Mouse (Mus musculus) lung, embryonic 16.5 days (tissue): ENCODE results near the gene Jade2. TPM values are rescaled to one million over a fixed set of nuclear protein-coding genes. Genes with fewer than 3 reads are reported as not detected.
A peak's percentile ranks its signal among the peaks of the same experiment; 100 is the strongest.

ENCODE experiments used
- ATAC-seq: fragments of 200-750 bp; cut with Nextera tagmentation; 2 replicates; pipeline ENCODE4 v1.8.0; 2017; ENCODE audit warnings: low read depth, mild to moderate bottlenecking, moderate library complexity
- H3K27ac ChIP-seq: fragments of 300-500 bp; sonication (generic); 2 replicates; pipeline ENCODE4 v1.5.1; 2014; ENCODE audit warnings: mild to moderate bottlenecking, control low read depth, low read length
- H3K27me3 ChIP-seq: fragments of 300-500 bp; sonication (generic); 2 replicates; pipeline ENCODE4 v1.6.1; 2014; ENCODE audit warnings: low read depth, low read length, mixed read lengths; ENCODE audit not compliant: control insufficient read depth, insufficient read depth
- H3K36me3 ChIP-seq: fragments of 300-500 bp; sonication (generic); 2 replicates; pipeline ENCODE4 v1.6.1; 2014; ENCODE audit warnings: low read length; ENCODE audit not compliant: control insufficient read depth, insufficient read depth
- H3K4me1 ChIP-seq: fragments of 300-500 bp; sonication (generic); replicated peaks from 2 replicates; pipeline ENCODE4 v1.6.1; 2014; ENCODE audit warnings: low read length, mixed read lengths; ENCODE audit not compliant: control insufficient read depth, insufficient read depth
- H3K4me2 ChIP-seq: fragments of 300-500 bp; sonication (generic); 2 replicates; pipeline ENCODE4 v1.6.1; 2014; ENCODE audit warnings: low read depth, low read length, control low read depth
- H3K4me3 ChIP-seq: fragments of 300-500 bp; sonication (generic); 2 replicates; pipeline ENCODE4 v1.5.1; 2014; ENCODE audit warnings: mild to moderate bottlenecking, low read length, control low read depth
- H3K9ac ChIP-seq: fragments of 300-500 bp; sonication (generic); 2 replicates; pipeline ENCODE4 v1.6.1; 2014; ENCODE audit warnings: low read length, control low read depth
- H3K9me3 ChIP-seq: fragments of 300-500 bp; sonication (generic); 2 replicates; pipeline ENCODE4 v1.6.1; 2016; ENCODE audit warnings: low read length; ENCODE audit not compliant: control insufficient read depth
- WGBS: fragments of 180-500 bp; shearing (Covaris S2); extraction: QIAGEN DNeasy Blood & Tissue Kit; methylation state at CpG from one replicate; pipeline ENCODE4 v1.1.7; 2014; 5-methylcytosine and 5-hydroxymethylcytosine counted together
- polyA plus RNA-seq: library from polyadenylated mRNA; unstranded; fragments of >200 nt; fragmentation: Nextera tagmentation; extraction: Ambion mirVana; gene quantifications from 2 replicates; pipeline ENCODE4 v1.2.1, GENCODE M21; 2015

Gene Jade2
- polyA plus RNA-seq, 1 experiment from 2014 or later = 2.9 TPM

DNA sequence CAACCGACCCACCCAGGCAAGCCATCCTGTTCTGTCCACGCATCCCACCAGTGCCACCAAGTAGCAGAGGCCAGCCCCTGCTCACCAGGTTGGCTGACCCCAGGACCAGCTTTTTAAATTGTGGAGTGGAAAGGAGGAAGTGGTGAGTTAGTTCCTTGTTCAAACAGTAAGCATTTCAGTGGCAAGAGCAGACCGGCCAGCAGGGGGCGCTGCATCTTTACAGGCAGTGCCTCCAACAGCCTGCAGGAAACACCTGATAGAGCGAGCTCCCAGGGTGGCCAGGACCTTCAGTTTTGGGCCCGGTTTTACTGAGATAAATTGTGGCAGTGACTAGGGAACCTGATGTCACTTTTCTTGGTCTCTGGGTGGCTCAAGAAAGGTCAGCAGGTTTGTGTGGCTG, 39.7 kb downstream of the Jade2 start:
- Histone ChIP-seq H3K9ac (no peak overlapping the region), H3K27me3 (no peaks in the 10 kb centered on the region), H3K4me1 (no peaks in the 10 kb centered on the region), H3K4me2 (no peak overlapping the region), H3K36me3 (peaks cover 22% of the 10 kb centered on the region), H3K4me3 (no peak overlapping the region), H3K9me3 (no peaks in the 10 kb centered on the region), H3K27ac (no peak overlapping the region)
- WGBS = 34% methylated on average over 6 of the region's 6 CpGs
- peak; percentile 32; the same call in 1 of the 2 replicates for ATAC-seq

- 0 out of 2 replicates have a peak, but pooled peaks cover 4% of the 10 kb centered on the region for H3K9me3 ChIP-seq
- ATAC-seq = no peak
- no peak overlapping the region for H3K9ac ChIP-seq
- 89% methylated on average over 8 of the region's 8 CpGs for WGBS
- H3K4me1 ChIP-seq = no peaks in the 10 kb centered on the region
- no peak overlapping the region for H3K4me3 ChIP-seq
- no peak overlapping the region for H3K27ac ChIP-seq
- H3K36me3 ChIP-seq = peaks cover 14% of the 10 kb centered on the region
- H3K4me2 ChIP-seq = no peak overlapping the region
- no peaks in the 10 kb centered on the region for H3K27me3 ChIP-seq
Observed at GRCm38 (mm10) chr11:51812022-51812546, 45.4 kb downstream of the Jade2 start.

DNA sequence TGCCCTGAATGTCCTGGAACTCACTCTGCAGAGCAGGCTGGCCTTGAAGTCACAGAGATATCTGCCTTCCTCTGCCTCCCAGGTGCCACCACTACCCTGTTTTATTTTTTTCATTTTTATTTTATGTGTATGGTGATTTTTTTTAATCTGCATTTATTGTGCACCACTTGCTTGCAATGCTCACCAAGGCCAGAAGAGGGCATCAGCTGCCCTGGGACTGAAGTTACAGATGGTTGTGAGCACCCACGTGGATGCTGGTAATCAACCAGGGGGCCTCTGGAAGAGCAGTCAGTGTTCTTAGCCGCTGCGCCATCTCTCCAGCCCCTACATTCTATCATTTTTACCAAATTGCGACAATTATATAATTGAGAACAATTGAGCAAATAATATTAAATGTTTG, 46.2 kb downstream of the Jade2 start:
- Histone ChIP-seq H3K4me2 (no peak overlapping the region), H3K4me1 (no peaks in the 10 kb centered on the region), H3K27me3 (no peaks in the 10 kb centered on the region), H3K27ac (no peak overlapping the region), H3K9ac (no peak overlapping the region), H3K9me3 (0 out of 2 replicates have a peak, but pooled peaks cover 4% of the 10 kb centered on the region), H3K4me3 (no peak overlapping the region), H3K36me3 (peaks cover 7% of the 10 kb centered on the region)
- WGBS = 83% methylated on average over 4 of the region's 4 CpGs
- ATAC-seq = no peak

DNA sequence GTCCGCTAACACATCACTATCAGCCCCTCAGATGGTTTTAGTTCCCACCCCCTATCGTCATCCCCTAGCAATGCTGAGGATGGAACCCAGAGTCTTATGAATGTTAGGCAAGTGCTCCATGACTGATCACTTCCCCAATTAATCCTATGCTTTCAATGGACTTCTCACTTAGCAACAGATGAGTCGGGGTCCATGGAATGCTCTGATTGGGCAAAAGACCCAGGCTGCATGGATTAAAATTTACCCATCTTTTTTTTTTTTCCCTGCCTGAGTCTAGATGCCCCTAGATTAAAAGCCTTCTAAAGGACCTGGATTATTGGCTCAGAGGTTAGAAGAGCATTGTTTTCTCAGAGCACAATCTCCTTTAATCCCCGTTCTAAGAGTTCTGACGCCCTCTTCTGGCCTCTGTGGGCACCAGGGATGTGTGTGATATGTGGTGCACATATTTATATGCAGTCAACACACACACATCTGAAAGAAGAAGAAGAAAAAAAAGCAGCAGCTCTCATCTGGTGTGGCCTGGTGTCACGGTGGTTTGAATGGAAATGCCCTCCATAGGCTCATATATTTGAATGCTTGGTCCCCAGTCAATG, 47.7 kb downstream of the Jade2 start:
- no peak overlapping the region for H3K4me3 ChIP-seq
- no peak overlapping the region for H3K27ac ChIP-seq
- no peaks in the 10 kb centered on the region for H3K27me3 ChIP-seq
- WGBS = 48% methylated on average over 6 of the region's 6 CpGs
- no peak overlapping the region for H3K9ac ChIP-seq
- ATAC-seq = peak; percentile 27; the same call in 1 of the 2 replicates
- H3K36me3 ChIP-seq = peaks cover 4% of the 10 kb centered on the region
- no peaks in the 10 kb centered on the region for H3K4me1 ChIP-seq
- 0 out of 2 replicates have a peak, but pooled peaks cover 4% of the 10 kb centered on the region for H3K9me3 ChIP-seq
- no peak overlapping the region for H3K4me2 ChIP-seq

DNA sequence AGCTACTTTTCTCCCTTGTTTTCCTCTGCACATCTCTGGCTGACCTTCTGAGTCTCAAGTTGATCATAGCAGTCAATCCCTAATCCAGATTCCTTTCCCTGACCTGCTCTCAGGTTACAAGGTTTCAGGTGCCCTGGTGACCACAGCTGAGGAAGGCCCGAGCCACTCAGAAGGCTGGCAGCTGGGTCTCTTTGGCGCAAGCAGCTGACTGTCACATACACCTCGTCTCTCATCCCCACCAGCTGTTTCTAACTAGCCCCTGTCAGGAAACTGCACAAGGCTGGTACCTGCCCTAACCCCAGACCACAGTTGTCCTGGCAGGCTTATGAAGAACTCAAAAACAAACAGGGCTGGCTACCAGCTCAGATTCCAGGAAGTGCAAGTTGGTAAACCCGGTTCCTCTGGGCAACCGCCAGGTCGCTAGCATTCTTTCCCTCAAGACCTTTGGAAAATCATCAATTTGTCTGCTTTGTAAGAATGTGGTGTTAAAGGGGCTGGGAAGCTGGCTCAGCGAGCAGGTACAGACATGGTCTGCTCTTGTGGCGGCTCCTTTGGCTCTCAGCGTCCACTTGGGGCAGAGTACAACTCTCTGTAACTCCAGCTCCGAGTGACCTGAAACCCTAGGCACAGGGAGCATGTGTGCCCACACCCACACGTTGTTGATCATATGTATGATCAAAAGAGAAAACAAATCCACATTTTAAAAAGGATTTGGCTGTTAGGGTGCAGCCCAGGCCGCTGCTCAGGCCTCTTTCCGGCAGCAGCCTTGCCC, 50.2 kb downstream of the Jade2 start:
- ATAC-seq = no peak
- WGBS = 32% methylated on average over 13 of the region's 13 CpGs
- peak overlapping the region; percentile 23; the same call in 1 of the 2 replicates for H3K9ac ChIP-seq
- no peak overlapping the region for H3K4me3 ChIP-seq
- no peaks in the 10 kb centered on the region for H3K27me3 ChIP-seq
- H3K4me2 ChIP-seq = no peak overlapping the region
- H3K27ac ChIP-seq = 0 out of 2 replicates have a peak overlapping the region, but pooled peaks have one; percentile 27
- 0 out of 2 replicates have a peak, but pooled peaks cover 4% of the 10 kb centered on the region for H3K9me3 ChIP-seq
- H3K36me3 ChIP-seq = no peaks in the 10 kb centered on the region
- no peaks in the 10 kb centered on the region for H3K4me1 ChIP-seq

DNA sequence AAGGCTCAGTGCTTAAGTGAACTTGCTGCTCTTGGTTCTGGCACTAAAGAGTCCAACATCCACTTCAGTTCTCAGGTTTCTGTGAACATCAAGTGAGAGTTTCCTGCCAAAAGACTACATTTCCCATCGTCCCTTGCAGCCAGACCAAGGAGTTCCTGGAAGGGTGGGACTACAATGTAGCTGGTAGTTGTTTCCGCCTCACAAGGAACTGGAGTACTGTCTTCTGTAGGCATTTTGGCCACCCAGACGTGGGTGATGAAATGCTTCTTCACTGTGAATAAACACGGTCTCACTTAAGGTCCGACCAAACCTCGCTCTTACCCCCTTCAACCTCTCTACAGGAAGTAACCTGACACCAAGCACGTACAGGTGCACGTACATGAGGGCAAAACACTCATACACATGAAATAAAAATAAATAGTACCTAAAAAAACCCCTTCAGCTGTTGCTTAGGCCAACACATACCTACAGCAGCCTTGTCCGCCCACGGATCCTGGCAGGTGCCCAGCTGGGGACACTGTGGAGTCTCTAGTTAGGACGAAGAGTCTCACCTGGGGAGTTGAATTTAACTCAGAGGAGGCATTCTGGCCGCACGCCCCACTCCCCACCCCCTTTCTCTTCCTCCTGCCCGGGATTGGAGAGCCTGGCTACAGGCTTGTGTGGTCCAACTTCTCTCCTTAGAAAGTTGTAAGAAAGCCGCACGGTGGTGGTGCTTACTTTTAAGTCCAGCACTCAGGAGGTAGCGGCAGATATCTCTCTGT, 52.1 kb downstream of the Jade2 start:
- peak; percentile 87 for ATAC-seq
- Histone ChIP-seq H3K4me2 (peak overlapping the region; percentile 78), H3K27ac (peak overlapping the region; percentile 88), H3K36me3 (no peaks in the 10 kb centered on the region), H3K27me3 (no peaks in the 10 kb centered on the region), H3K9ac (peak overlapping the region; percentile 64), H3K9me3 (no peaks in the 10 kb centered on the region), H3K4me1 (peaks cover 3% of the 10 kb centered on the region; the same call in 1 of the 2 replicates), H3K4me3 (peak overlapping the region; percentile 59)
- 12% methylated on average over 17 of the region's 17 CpGs for WGBS

DNA sequence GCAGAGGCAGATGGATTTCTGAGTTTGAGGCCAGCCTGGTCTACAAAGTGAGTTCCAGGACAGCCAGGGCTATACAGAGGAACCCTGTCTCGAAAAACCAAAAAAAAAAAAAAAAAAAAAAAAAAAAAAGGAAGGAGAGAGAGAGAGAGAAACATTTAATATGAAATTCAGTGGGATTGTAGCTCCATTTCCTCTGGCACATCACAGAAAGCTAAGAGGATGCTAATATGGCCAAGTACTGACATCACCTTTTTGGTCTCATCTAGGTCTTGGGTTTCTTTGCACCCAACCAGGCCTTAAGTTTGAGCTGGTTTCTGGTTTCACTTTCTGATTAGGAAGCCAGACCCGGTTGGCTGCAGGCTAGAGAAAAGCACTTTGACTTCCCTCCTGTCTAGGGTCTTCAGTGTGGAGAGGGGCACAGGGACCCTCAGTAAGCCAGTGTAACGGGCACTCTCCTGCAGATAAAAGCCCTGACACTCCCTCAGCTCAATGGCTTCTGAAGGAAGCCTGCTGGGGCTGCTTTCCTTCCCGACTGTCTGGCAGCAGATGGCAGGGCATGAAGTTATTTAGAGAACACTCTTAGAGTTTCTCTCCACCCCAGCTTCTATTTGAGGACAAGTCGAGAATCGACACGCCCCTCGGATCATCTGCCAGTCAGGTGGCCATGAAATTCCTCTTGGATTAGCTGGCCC, 56.7 kb downstream of the Jade2 start:
- peak overlapping the region; percentile 39; the same call in 1 of the 2 replicates for H3K9ac ChIP-seq

DNA sequence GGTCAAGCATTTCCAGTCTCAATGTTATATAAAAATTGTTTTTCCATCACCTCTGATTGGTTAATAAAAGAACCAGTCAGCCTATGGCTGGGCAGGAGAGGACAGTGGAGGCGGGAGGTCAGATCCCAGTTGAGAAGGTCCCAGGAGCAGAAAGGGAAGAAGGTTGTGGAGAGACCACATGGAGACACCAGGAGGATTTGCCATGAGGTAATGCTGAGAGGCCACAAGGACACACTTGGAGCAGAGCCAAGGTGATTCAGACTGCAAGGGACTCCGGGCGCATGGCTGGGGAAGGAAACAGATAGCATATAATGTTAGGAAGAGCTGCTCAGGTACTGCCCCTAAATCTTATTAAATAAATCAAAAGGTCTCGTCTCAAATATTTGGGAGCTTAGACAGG, 61.2 kb downstream of the Jade2 start:
- H3K4me3 ChIP-seq = no peak overlapping the region
- ATAC-seq = no peak
- H3K36me3 ChIP-seq = peaks cover under 1% of the 10 kb centered on the region; the same call in 1 of the 2 replicates
- no peak overlapping the region for H3K27ac ChIP-seq
- no peaks in the 10 kb centered on the region for H3K27me3 ChIP-seq
- H3K9ac ChIP-seq = no peak overlapping the region
- peaks cover 2% of the 10 kb centered on the region; the same call in 1 of the 2 replicates for H3K4me1 ChIP-seq
- H3K9me3 ChIP-seq = no peaks in the 10 kb centered on the region
- WGBS = 48% methylated on average over 4 of the region's 4 CpGs
- no peak overlapping the region for H3K4me2 ChIP-seq

More for the DNA sequence above, 56.7 kb downstream of the Jade2 start:
- Histone ChIP-seq H3K36me3 (no peaks in the 10 kb centered on the region), H3K4me1 (peaks cover 3% of the 10 kb centered on the region; the same call in 1 of the 2 replicates), H3K4me3 (no peak overlapping the region), H3K9me3 (no peaks in the 10 kb centered on the region), H3K27me3 (no peaks in the 10 kb centered on the region), H3K4me2 (peak overlapping the region; percentile 16; the same call in 1 of the 2 replicates), H3K27ac (peak overlapping the region; percentile 27; the same call in 1 of the 2 replicates)
- ATAC-seq = no peak
- 18% methylated on average over 7 of the region's 8 CpGs for WGBS
